Mouse (Mus musculus) intestine, embryonic 14.5 days (tissue): ENCODE results near the gene Pole. TPM values are rescaled to one million over a fixed set of nuclear protein-coding genes. Genes with fewer than 3 reads are reported as not detected.

Source experiments
- ATAC-seq: fragments of 200-750 bp; cut with Nextera tagmentation; replicated peaks from 2 replicates; pipeline ENCODE4 v1.8.0; 2017; ENCODE audit warnings: low read depth, moderate number of reproducible peaks, moderate TSS enrichment, moderate library complexity; ENCODE audit not compliant: low FRiP score, low TSS enrichment
- DNase-seq: peaks from one replicate; pipeline ENCODE4 v3.0.0-alpha.2; 2018; ENCODE audit warnings: low spot score
- H3K27ac ChIP-seq: fragments of 300-500 bp; sonication (generic); 2 replicates; pipeline ENCODE4 v1.5.1; 2014; ENCODE audit warnings: low read depth, mild to moderate bottlenecking, control low read depth
- H3K27me3 ChIP-seq: fragments of 300-500 bp; sonication (generic); replicated peaks from 2 replicates; pipeline ENCODE4 v1.6.1; 2014; ENCODE audit warnings: low read length, control low read depth; ENCODE audit not compliant: control insufficient read depth, insufficient read depth
- H3K36me3 ChIP-seq: fragments of 300-500 bp; sonication (generic); 2 replicates; pipeline ENCODE4 v1.6.1; 2014; ENCODE audit warnings: low read length, control low read depth; ENCODE audit not compliant: control insufficient read depth, insufficient read depth
- H3K4me1 ChIP-seq: fragments of 300-500 bp; sonication (generic); replicated peaks from 2 replicates; pipeline ENCODE4 v1.6.1; 2014; ENCODE audit warnings: low read length, control low read depth, mixed read lengths; ENCODE audit not compliant: control insufficient read depth, insufficient read depth
- H3K4me2 ChIP-seq: fragments of 300-500 bp; sonication (generic); 2 replicates; pipeline ENCODE4 v1.6.1; 2014; ENCODE audit warnings: low read length
- H3K4me3 ChIP-seq: fragments of 300-500 bp; sonication (generic); 2 replicates; pipeline ENCODE4 v1.5.1; 2014; ENCODE audit warnings: low read depth, low read length, control low read depth, mixed read lengths
- H3K9ac ChIP-seq: fragments of 300-500 bp; sonication (generic); 2 replicates; pipeline ENCODE4 v1.6.1; 2014; ENCODE audit warnings: mild to moderate bottlenecking, low read length
- H3K9me3 ChIP-seq: fragments of 300-500 bp; sonication (generic); 2 replicates; pipeline ENCODE4 v1.6.1; 2016; ENCODE audit warnings: low read length, control low read depth; ENCODE audit not compliant: control insufficient read depth
- WGBS: fragments of 180-500 bp; shearing (Covaris S2); extraction: QIAGEN DNeasy Blood & Tissue Kit; methylation state at CpG from one replicate; pipeline ENCODE4 v1.1.7; 2014; 5-methylcytosine and 5-hydroxymethylcytosine counted together
- polyA plus RNA-seq: library from polyadenylated mRNA; unstranded; fragments of >200 nt; fragmentation: Nextera tagmentation; extraction: Ambion mirVana; gene quantifications from 2 replicates; pipeline ENCODE4 v1.2.1, GENCODE M21; 2014

The Pole gene
- polyA plus RNA-seq, 1 experiment from 2014 or later: 33.3 TPM

DNA sequence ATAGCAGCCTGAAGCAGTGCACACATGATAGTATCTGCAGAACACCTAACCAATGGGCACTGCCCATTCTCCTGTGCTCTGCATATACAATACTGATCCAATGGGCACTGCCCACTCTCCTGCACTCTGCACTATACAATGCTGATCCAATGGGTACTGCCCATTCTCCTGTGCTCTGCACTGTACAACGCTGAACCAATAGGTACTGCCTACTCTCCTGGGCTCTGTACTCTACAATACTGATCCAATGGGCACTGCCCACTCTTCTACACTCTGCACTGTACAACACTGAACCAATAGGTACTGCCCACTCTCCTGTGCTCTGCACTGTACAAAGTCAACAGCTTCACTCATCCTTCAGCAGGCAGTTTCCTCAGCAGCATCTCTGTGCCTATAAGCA, 9.2 kb upstream of the Pole start:
- H3K9ac ChIP-seq: no peak overlapping the region
- no peaks in the 10 kb centered on the region for H3K36me3 ChIP-seq
- 82% methylated on average over 1 of the region's 1 CpGs for WGBS
- H3K9me3 ChIP-seq: no peaks in the 10 kb centered on the region
- no peak overlapping the region for H3K4me3 ChIP-seq
- no peaks in the 10 kb centered on the region for H3K27me3 ChIP-seq
- H3K27ac ChIP-seq: no peak overlapping the region
- no peak overlapping the region for H3K4me2 ChIP-seq
- no peak; the same call in 1 of the 2 replicates for ATAC-seq
- DNase-seq: no peak
- no peaks in the 10 kb centered on the region for H3K4me1 ChIP-seq

DNA sequence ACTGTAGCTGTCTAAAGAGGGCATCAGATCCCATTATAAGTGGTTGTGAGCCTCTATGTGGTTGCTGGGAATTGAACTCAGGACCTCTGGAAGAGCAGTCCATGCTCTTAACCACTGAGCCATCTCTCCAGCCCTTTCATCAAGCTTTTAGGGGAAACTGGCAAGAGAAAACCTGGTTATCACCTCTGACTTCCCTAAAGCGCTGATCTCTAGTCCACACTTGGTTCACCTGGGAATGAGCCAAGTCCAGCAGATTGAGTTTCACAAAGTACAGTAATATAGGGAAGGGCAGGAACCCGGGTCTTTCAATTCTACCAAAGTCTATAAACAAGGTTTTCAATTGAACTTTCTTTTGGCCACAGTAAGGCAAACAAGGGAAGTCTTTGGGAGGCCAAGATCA, 4.1 kb upstream of the Pole start:
- Histone ChIP-seq H3K9ac (no peak overlapping the region), H3K9me3 (no peaks in the 10 kb centered on the region), H3K4me1 (peaks cover 7% of the 10 kb centered on the region), H3K4me3 (no peak overlapping the region), H3K4me2 (no peak overlapping the region), H3K27ac (no peak overlapping the region), H3K36me3 (no peaks in the 10 kb centered on the region), H3K27me3 (peaks cover 15% of the 10 kb centered on the region)
- WGBS: 82% methylated on average over 2 of the region's 2 CpGs
- ATAC-seq: no peak
- DNase-seq: no peak

DNA sequence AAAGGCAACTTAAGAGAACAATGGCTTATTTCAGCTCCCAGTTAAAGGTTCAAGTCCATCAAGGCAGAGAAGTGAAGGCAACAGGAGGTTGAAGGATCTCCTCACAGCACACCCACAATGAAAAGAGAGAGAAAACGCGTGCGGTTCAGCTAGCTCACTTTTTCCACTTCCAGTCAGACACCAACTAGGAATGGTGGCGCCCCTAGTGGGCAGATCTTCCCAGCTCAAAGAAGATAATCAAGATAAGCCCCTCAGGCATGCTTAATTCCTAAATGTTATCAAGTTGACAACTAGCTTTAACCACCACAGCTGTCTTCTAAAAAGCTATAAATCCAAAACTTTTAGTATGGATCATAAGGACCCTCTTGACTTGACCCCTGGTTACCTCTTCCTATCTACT, 1.6 kb upstream of the Pole start:
- ATAC-seq (no peak), DNase-seq (peak; percentile 73)
- no peak overlapping the region for H3K9ac ChIP-seq
- 16% methylated on average over 4 of the region's 4 CpGs for WGBS
- peaks cover 9% of the 10 kb centered on the region for H3K4me1 ChIP-seq
- H3K4me2 ChIP-seq: peak overlapping the region; percentile 63
- H3K36me3 ChIP-seq: peaks cover 1% of the 10 kb centered on the region; the same call in 1 of the 2 replicates
- H3K27me3 ChIP-seq: peaks cover 15% of the 10 kb centered on the region
- H3K27ac ChIP-seq: no peak overlapping the region
- no peaks in the 10 kb centered on the region for H3K9me3 ChIP-seq
- peak overlapping the region; percentile 84; the same call in 1 of the 2 replicates for H3K4me3 ChIP-seq

DNA sequence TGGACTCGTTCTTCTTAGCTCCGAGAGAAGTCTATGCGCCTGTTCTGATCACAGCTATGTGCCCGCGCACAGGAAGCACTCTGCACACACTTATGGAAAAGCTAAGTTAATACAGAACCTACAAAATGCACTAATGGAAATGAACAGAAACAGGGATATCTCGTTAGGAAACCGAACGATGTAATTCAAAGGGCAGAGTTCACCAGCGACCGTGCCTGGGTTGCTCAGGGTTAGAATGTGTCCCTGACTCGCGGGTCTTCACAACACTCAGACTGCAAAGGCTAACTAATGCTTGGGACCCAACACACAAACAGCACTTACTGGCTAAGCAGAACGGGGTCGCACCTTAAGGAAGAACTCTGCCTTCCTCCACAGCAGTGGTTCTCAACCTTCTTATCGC, 950 bp upstream of the Pole start:
- peak; percentile 56 for DNase-seq
- Histone ChIP-seq H3K4me2 (peak overlapping the region; percentile 63), H3K36me3 (peaks cover 7% of the 10 kb centered on the region), H3K27ac (no peak overlapping the region), H3K4me3 (peak overlapping the region; percentile 84), H3K9ac (no peak overlapping the region), H3K27me3 (peaks cover 15% of the 10 kb centered on the region), H3K4me1 (peaks cover 9% of the 10 kb centered on the region), H3K9me3 (no peaks in the 10 kb centered on the region)
- no peak for ATAC-seq
- WGBS: 4% methylated on average over 15 of the region's 15 CpGs

DNA sequence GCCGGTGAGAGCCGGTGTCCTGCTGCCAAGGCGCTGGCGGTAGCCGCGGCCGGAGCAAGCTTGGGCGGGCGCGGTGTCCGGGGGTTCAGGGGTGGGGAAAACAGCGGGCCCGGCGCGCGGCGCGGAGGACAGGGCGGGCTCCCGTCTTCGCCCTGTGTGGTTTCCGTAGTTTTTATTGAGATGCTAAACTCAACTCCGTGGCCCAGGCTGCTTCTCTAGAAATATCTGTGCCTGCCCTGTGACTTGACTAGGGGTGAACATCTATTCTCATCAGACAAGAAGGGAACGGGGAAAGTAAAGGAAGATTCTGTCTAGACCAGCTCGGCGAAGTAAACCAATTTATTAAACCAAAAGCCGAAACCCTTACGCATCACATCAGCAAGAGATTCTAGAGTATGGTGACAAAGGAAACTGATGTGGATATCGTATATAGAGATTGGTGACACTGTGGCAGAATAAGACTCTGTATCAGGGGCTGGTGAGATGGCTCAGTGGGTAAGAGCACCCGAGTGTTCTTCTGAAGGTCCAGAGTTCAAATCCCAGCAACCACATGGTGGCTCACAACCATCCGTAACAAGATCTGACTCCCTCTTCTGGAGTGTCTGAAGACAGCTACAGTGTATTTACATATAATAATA, 459 bp downstream of the Pole start:
- Histone ChIP-seq H3K9me3 (no peaks in the 10 kb centered on the region), H3K4me2 (peak overlapping the region; percentile 63), H3K27ac (peak overlapping the region; percentile 38), H3K9ac (peak overlapping the region; percentile 82), H3K4me1 (peaks cover 9% of the 10 kb centered on the region), H3K27me3 (peaks cover 15% of the 10 kb centered on the region), H3K4me3 (peak overlapping the region; percentile 84), H3K36me3 (peaks cover 20% of the 10 kb centered on the region)
- WGBS: 3% methylated on average over 30 of the region's 31 CpGs
- DNase-seq: no peak
- ATAC-seq: peak; percentile 84

DNA sequence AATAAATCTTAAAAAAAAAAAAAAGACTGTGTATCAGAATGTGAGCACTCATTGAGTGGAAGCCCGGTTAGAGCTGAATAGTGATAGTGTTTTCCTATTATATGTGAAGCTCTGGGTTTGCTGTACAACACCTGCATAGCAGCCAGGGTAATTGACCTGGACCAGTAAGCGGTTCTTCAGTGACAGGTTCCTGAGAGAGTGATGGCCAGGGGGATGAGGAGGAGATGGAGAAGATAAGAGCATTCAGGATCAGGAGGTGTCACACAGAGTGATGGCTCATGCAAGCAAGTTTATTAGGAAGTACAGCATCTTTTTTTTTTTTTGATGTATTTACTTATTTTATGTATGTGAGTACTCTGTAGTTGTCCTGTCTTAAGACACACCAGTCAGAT, 974 bp downstream of the Pole start:
- Histone ChIP-seq H3K9me3 (no peaks in the 10 kb centered on the region), H3K4me2 (peak overlapping the region; percentile 63), H3K4me3 (peak overlapping the region; percentile 84; the same call in 1 of the 2 replicates), H3K4me1 (peaks cover 9% of the 10 kb centered on the region), H3K27me3 (peaks cover 15% of the 10 kb centered on the region), H3K36me3 (peaks cover 25% of the 10 kb centered on the region), H3K27ac (no peak overlapping the region), H3K9ac (peak overlapping the region; percentile 82; the same call in 1 of the 2 replicates)
- no peak for ATAC-seq
- no peak for DNase-seq
- WGBS: 66% methylated on average over 2 of the region's 2 CpGs

DNA sequence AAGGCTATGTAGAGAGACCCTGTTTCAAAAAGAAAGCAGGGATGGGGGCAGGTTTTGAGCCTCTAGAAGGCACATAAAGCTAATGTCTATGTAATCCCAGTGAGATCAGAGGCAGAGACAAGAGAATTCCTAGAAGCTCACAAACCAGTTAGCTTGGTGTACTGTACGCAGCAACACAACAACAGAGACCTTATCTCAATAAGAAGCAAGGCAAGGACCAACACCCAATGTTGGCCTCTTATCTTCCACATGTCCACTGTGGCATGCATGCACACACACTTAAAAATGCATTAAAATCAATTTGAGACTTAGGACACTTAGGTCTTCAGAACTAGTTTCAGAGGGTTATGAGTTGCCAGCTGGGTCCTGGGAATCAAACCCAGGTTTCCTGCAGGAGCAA, 5.5 kb downstream of the Pole start:
- Histone ChIP-seq H3K9ac (no peak overlapping the region), H3K4me2 (no peak overlapping the region), H3K27me3 (no peaks in the 10 kb centered on the region), H3K4me3 (no peak overlapping the region), H3K9me3 (no peaks in the 10 kb centered on the region), H3K4me1 (peaks cover 4% of the 10 kb centered on the region; the same call in 1 of the 2 replicates), H3K36me3 (peaks cover 66% of the 10 kb centered on the region), H3K27ac (no peak overlapping the region)
- DNase-seq: no peak
- 94% methylated on average over 1 of the region's 1 CpGs for WGBS
- ATAC-seq: no peak

DNA sequence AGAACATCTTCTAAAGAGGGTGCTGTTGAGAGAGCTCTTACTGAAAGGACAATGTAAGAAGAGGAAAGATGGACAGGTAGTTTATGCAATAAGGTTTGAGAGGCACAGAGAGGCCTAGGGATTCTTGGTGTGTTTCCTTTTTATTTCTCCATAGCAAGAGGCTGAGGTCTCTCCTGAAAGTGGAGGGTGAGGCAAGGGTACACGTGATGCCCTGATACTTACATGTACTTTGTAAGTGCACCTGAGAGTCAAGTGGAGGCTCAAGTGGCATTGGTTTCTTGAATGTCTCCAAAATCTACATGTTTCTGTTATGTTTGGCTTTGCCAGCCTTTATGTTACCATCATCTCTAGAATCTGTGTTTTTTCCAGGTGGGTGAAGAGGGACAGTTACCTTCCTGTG, 10.5 kb downstream of the Pole start:
- WGBS: 100% methylated on average over 1 of the region's 1 CpGs
- H3K4me3 ChIP-seq: no peak overlapping the region
- H3K9me3 ChIP-seq: no peaks in the 10 kb centered on the region
- ATAC-seq (no peak), DNase-seq (no peak)
- H3K4me1 ChIP-seq: no peaks in the 10 kb centered on the region
- H3K27ac ChIP-seq: no peak overlapping the region
- H3K36me3 ChIP-seq: peaks cover 88% of the 10 kb centered on the region
- no peaks in the 10 kb centered on the region for H3K27me3 ChIP-seq
- no peak overlapping the region for H3K4me2 ChIP-seq
- H3K9ac ChIP-seq: no peak overlapping the region

DNA sequence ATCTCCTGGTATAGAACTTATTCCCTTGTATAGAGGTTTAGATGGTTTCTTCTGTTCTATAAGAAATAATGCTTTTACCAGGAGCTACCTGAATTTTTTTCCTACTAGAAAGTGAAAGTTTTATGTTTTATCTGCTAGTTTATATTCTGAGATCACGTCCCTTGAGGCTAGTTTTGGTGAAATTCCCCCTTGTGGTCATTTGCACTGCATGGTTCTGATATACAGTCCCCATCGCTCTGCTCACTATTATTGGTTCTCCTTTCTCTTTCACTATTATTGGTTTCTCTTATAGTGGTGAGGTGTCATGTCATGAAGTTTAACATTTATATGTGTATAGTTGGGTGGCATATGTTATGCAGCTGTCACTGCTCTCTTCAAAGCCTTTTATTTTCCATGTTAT, 14.5 kb downstream of the Pole start:
- ATAC-seq: no peak
- DNase-seq: no peak
- WGBS: 89% methylated on average over 2 of the region's 2 CpGs
- Histone ChIP-seq H3K36me3 (peaks cover 86% of the 10 kb centered on the region), H3K27ac (no peak overlapping the region), H3K4me1 (no peaks in the 10 kb centered on the region), H3K4me3 (no peak overlapping the region), H3K9me3 (no peaks in the 10 kb centered on the region), H3K4me2 (no peak overlapping the region), H3K27me3 (no peaks in the 10 kb centered on the region), H3K9ac (no peak overlapping the region)
